Mouse (Mus musculus) cerebellum, adult 8-10 months (tissue): Measurements from ENCODE around the gene Lfng.
A peak's percentile ranks its signal among the peaks of the same experiment; 100 is the strongest.

Experiments
- DNase-seq: peaks from one replicate; pipeline ENCODE4 v3.0.0; 2022

Lfng gene

GRCm38 (mm10) chr5:140607001-140607835 is at the start of gene Lfng:
Gene Lfng (plus strand): TSS chr5:140607320.
- peak; percentile 20 for DNase-seq

GRCm38 (mm10) chr5:140562601-140563000 is 44.5 kb upstream of the Lfng start:
- DNase-seq = no peak

- DNase-seq = no peak
Observed at GRCm38 (mm10) chr5:140564896-140565295, 42.2 kb upstream of the Lfng start, which contains the start of gene Grifin. Gene Grifin (minus strand): TSS chr5:140565071.

- no peak for DNase-seq
Observed at GRCm38 (mm10) chr5:140565451-140565850, 41.7 kb upstream of the Lfng start.

GRCm38 (mm10) chr5:140565856-140566255 is 41.3 kb upstream of the Lfng start:
- DNase-seq = no peak

GRCm38 (mm10) chr5:140566271-140566670 is 40.8 kb upstream of the Lfng start:
- DNase-seq = no peak

GRCm38 (mm10) chr5:140567321-140567720 is 39.8 kb upstream of the Lfng start:
- DNase-seq = no peak

GRCm38 (mm10) chr5:140567751-140568150 is 39.4 kb upstream of the Lfng start:
- DNase-seq = no peak

- peak; percentile 58 for DNase-seq
Observed at GRCm38 (mm10) chr5:140568321-140568970, 38.7 kb upstream of the Lfng start.

GRCm38 (mm10) chr5:140569032-140569595 is 38.0 kb upstream of the Lfng start:
- DNase-seq = no peak

- DNase-seq = no peak
Observed at GRCm38 (mm10) chr5:140570223-140570870, 36.8 kb upstream of the Lfng start.

- DNase-seq = no peak
Observed at GRCm38 (mm10) chr5:140571201-140571600, 35.9 kb upstream of the Lfng start.

- DNase-seq = no peak
Observed at GRCm38 (mm10) chr5:140571673-140572072, 35.4 kb upstream of the Lfng start.

GRCm38 (mm10) chr5:140572611-140573010 is 34.5 kb upstream of the Lfng start:
- no peak for DNase-seq

GRCm38 (mm10) chr5:140575381-140575866 is 31.7 kb upstream of the Lfng start:
- no peak for DNase-seq

- no peak for DNase-seq
Observed at GRCm38 (mm10) chr5:140579221-140579620, 27.9 kb upstream of the Lfng start.

- DNase-seq = no peak
Observed at GRCm38 (mm10) chr5:140579771-140580170, 27.3 kb upstream of the Lfng start.

- DNase-seq = no peak
Observed at GRCm38 (mm10) chr5:140581569-140581968, 25.6 kb upstream of the Lfng start.

- DNase-seq = no peak
Observed at GRCm38 (mm10) chr5:140582995-140583731, 24.0 kb upstream of the Lfng start.

- DNase-seq = no peak
Observed at GRCm38 (mm10) chr5:140583732-140584368, 23.3 kb upstream of the Lfng start.

- no peak for DNase-seq
Observed at GRCm38 (mm10) chr5:140589082-140589774, 17.9 kb upstream of the Lfng start.
